ENCODE assay signal across 13 mouse cellular contexts in genomic region chr2:32787176-32787575, GRCm38 (mm10). TPM values are rescaled to one million over a fixed set of nuclear protein-coding genes. Genes with fewer than 3 reads are reported as not detected.
DNase-seq lines count a peak whose midpoint lies in the region; ATAC-seq and TF ChIP-seq lines count a peak whose summit lies in the region.
"Had no signal": no experiment of that assay in that cellular context is flagged by ENCODE, and none has a peak within 500 bp of the region (broad histone marks: within the 10 kb centered on the region; RNA-seq: fewer than 3 reads in every experiment).

No protein-coding gene starts in this region.

- no peak overlapping the region for H3K4me3 ChIP-seq in left cerebral cortex, adult 2 months
- H3K4me3 ChIP-seq in G1E (ENCODE audit: low read depth, low read length): no peak overlapping the region
- H3K4me3 ChIP-seq in limb, embryonic 10.5 days: no peak overlapping the region
- H3K4me3 ChIP-seq: forebrain, embryonic 15.5 days; heart, embryonic 10.5 days; limb, embryonic 12.5 days had no signal

- no peak overlapping the region for H3K27ac ChIP-seq in left cerebral cortex, adult 2 months
- no peak overlapping the region for H3K27ac ChIP-seq in limb, embryonic 10.5 days
- H3K27ac ChIP-seq: forebrain, embryonic 15.5 days; heart, embryonic 10.5 days; limb, embryonic 12.5 days had no signal

- WGBS in limb, embryonic 10.5 days: 60% methylated on average over 6 of the region's 6 CpGs

- TF ChIP-seq CTCF in left cerebral cortex, adult 2 months (IDR thresholded peaks at IDR 0.05): peak; percentile 64
- 0 out of 2 replicates have a peak, but pooled peaks have one; percentile 3 for TF ChIP-seq CTCF in G1E (IDR thresholded peaks at IDR 0.05; ENCODE audit: low read depth, low read length)

- peak; percentile 64 to 83 for DNase-seq in cerebellum, postnatal 10 days
- no peak for DNase-seq in cerebellum, adult 9-11 months
- no peak for DNase-seq in left cerebral cortex, adult 2 months (ENCODE audit: extremely low spot score in 1 of 2, low spot score in 2 of 2)
- no peak for DNase-seq in left cerebral cortex, postnatal 36 days (ENCODE audit: low spot score in 2 of 2)
- DNase-seq in G1E (ENCODE audit: low spot score): no peak
- DNase-seq in thymus, adult 18-20 months: no peak
- DNase-seq in limb, embryonic 10.5 days (ENCODE audit: low spot score): no peak

- no peaks in the 10 kb centered on the region for H3K9me3 ChIP-seq in G1E (replicated peaks)
- no peaks in the 10 kb centered on the region for H3K9me3 ChIP-seq in limb, embryonic 10.5 days (replicated peaks)
- H3K9me3 ChIP-seq: forebrain, embryonic 15.5 days; heart, embryonic 10.5 days; limb, embryonic 12.5 days had no signal

- H3K36me3 ChIP-seq in G1E (replicated peaks): peaks cover 4% of the 10 kb centered on the region
- no peaks in the 10 kb centered on the region for H3K36me3 ChIP-seq in limb, embryonic 10.5 days

- intact Hi-C loops in left cerebral cortex, adult 2 months (cut with DNase I): no loop called here
- intact Hi-C loops in left cerebral cortex, postnatal 36 days (cut with DNase I): loop anchor here (10.0 kb wide), 1 partner anchor 138 kb away; no protein-coding TSS in a partner anchor

- no peak for ATAC-seq in G1E (ENCODE audit: extremely low read depth, insufficient number of reproducible peaks, low FRiP score, poor library complexity, severe bottlenecking)
- peak; percentile 48; the same call in 1 of the 2 replicates for ATAC-seq in megakaryocyte progenitor cell, adult 5-6 weeks (replicated peaks; ENCODE audit: poor library complexity)
- ATAC-seq: forebrain, embryonic 15.5 days had no signal

- H3K27me3 ChIP-seq in G1E (ENCODE audit: insufficient read depth, low read length): peaks cover 17% of the 10 kb centered on the region
- H3K27me3 ChIP-seq in limb, embryonic 10.5 days (ENCODE audit: low read depth, poor library complexity, severe bottlenecking): no peaks in the 10 kb centered on the region
- H3K27me3 ChIP-seq: forebrain, embryonic 15.5 days; limb, embryonic 12.5 days had no signal

- H3K4me1 ChIP-seq in G1E (ENCODE audit: insufficient read depth, low read depth, low read length): no peaks in the 10 kb centered on the region
- H3K4me1 ChIP-seq in limb, embryonic 10.5 days: peaks cover 14% of the 10 kb centered on the region
- H3K4me1 ChIP-seq: forebrain, embryonic 15.5 days had no signal

RNA-seq across cellular contexts. Expression of gene Cfap157, which starts 2.9 kb away (rescaled TPM):
- under 1 TPM; 0.20 to 0.61 TPM for total RNA-seq in left cerebral cortex, adult 2 months (2021)
- under 1 TPM in 1 of 2 experiments, not detected in 1; 0.29 TPM for total RNA-seq in left cerebral cortex, postnatal 36 days (2021)
- total RNA-seq in G1E (2014; fragmentation: Nextera tagmentation): not detected in 2 replicates
- total RNA-seq in G1E (2017): 0.11 and 1.6 TPM in 2 replicates
- polyA plus RNA-seq in G1E (2012): not detected in 2 replicates
- not detected in 2 replicates for total RNA-seq in megakaryocyte progenitor cell, adult 5-6 weeks (2015)
- not detected in 2 replicates for total RNA-seq in megakaryocyte progenitor cell, adult 5-6 weeks (2017)
- polyA plus RNA-seq in limb, embryonic 10.5 days (2016; fragmentation: Nextera tagmentation; extraction: Ambion mirVana): 0.26 and 1.3 TPM in 2 replicates
- total RNA-seq: monocyte, adult 5-6 weeks had no signal

RNA-seq across cellular contexts. Expression of gene Ptrh1, which starts 11.6 kb away (rescaled TPM):
- total RNA-seq in left cerebral cortex, adult 2 months (2021): 1 to 10 TPM; 7.9 to 9.3 TPM
- total RNA-seq in left cerebral cortex, postnatal 36 days (2021): 1 to 10 TPM; 7.2 to 9.2 TPM
- 3.4 and 4.0 TPM in 2 replicates for total RNA-seq in G1E (2014; fragmentation: Nextera tagmentation)
- 4.8 and 5.0 TPM in 2 replicates for total RNA-seq in G1E (2017)
- polyA plus RNA-seq in G1E (2012): 4.3 and 5.3 TPM in 2 replicates
- 2.7 and 2.9 TPM in 2 replicates for total RNA-seq in megakaryocyte progenitor cell, adult 5-6 weeks (2015)
- 1.4 TPM in 2 replicates for total RNA-seq in megakaryocyte progenitor cell, adult 5-6 weeks (2017)
- 5.3 and 5.6 TPM in 2 replicates for polyA plus RNA-seq in limb, embryonic 10.5 days (2016; fragmentation: Nextera tagmentation; extraction: Ambion mirVana)

RNA-seq across cellular contexts. Expression of gene Ttc16, which starts 11.7 kb away (rescaled TPM):
- under 1 TPM; 0.40 to 0.52 TPM for total RNA-seq in left cerebral cortex, adult 2 months (2021)
- under 1 TPM; 0.41 to 0.72 TPM for total RNA-seq in left cerebral cortex, postnatal 36 days (2021)
- total RNA-seq in G1E (2014; fragmentation: Nextera tagmentation): 0.53 TPM in 1 of 2 replicates, not detected in the other
- 0.17 and 0.38 TPM in 2 replicates for total RNA-seq in G1E (2017)
- 0.02 and 0.15 TPM in 2 replicates for polyA plus RNA-seq in G1E (2012)
- total RNA-seq in megakaryocyte progenitor cell, adult 5-6 weeks (2015): 0.12 TPM in 1 of 2 replicates, not detected in the other
- 0.41 TPM in 1 of 2 replicates, not detected in the other for total RNA-seq in megakaryocyte progenitor cell, adult 5-6 weeks (2017)
- polyA plus RNA-seq in limb, embryonic 10.5 days (2016; fragmentation: Nextera tagmentation; extraction: Ambion mirVana): 0.23 and 0.38 TPM in 2 replicates
- total RNA-seq: monocyte, adult 5-6 weeks had no signal
- polyA plus RNA-seq: kidney, embryonic 14.5 days had no signal

RNA-seq across cellular contexts. Expression of gene Tor2a, which starts 30.1 kb away (rescaled TPM):
- 10 to 100 TPM; 30.4 to 30.7 TPM for total RNA-seq in left cerebral cortex, adult 2 months (2021)
- total RNA-seq in left cerebral cortex, postnatal 36 days (2021): 10 to 100 TPM; 27.8 to 29.9 TPM
- total RNA-seq in G1E (2014; fragmentation: Nextera tagmentation) (9.0 and 9.7 TPM in 2 replicates), G1E (2017) (14.0 and 17.7 TPM in 2 replicates)
- polyA plus RNA-seq in G1E (2012): 28.2 and 30.1 TPM in 2 replicates
- 25.1 and 26.7 TPM in 2 replicates for total RNA-seq in megakaryocyte progenitor cell, adult 5-6 weeks (2015)
- 16.2 and 24.5 TPM in 2 replicates for total RNA-seq in megakaryocyte progenitor cell, adult 5-6 weeks (2017)
- 52.9 and 61.1 TPM in 2 replicates for polyA plus RNA-seq in limb, embryonic 10.5 days (2016; fragmentation: Nextera tagmentation; extraction: Ambion mirVana)

RNA-seq across cellular contexts. Expression of gene 6330409D20Rik, which starts 46.4 kb away (rescaled TPM):
- 1 to 10 TPM; 1.6 to 2.2 TPM for total RNA-seq in left cerebral cortex, adult 2 months (2021)
- 1 to 10 TPM; 2.5 to 3.2 TPM for total RNA-seq in left cerebral cortex, postnatal 36 days (2021)
- not detected in 2 replicates for total RNA-seq in G1E (2014; fragmentation: Nextera tagmentation)
- total RNA-seq in G1E (2017): 0.17 TPM in 1 of 2 replicates, not detected in the other
- not detected in 2 replicates for polyA plus RNA-seq in G1E (2012)
- not detected in 2 replicates for total RNA-seq in megakaryocyte progenitor cell, adult 5-6 weeks (2015)
- not detected in 2 replicates for total RNA-seq in megakaryocyte progenitor cell, adult 5-6 weeks (2017)
- polyA plus RNA-seq in limb, embryonic 10.5 days (2016; fragmentation: Nextera tagmentation; extraction: Ambion mirVana): 0.14 TPM in 1 of 2 replicates, not detected in the other
- total RNA-seq: monocyte, adult 5-6 weeks had no signal
- polyA plus RNA-seq: kidney, embryonic 14.5 days; limb, embryonic 12.5 days had no signal

Comparison
In these comparisons a context has a peak if more than half of its experiments do, and no peak if none do; other contexts are left out.
1. DNase-seq: peak in cerebellum, postnatal 10 days (2 of 2); none in cerebellum, adult 9-11 months (single experiment), left cerebral cortex, adult 2 months (0 of 2), left cerebral cortex, postnatal 36 days (0 of 2), G1E (single experiment), thymus, adult 18-20 months (0 of 2) and limb, embryonic 10.5 days (single experiment).